Mouse (Mus musculus) cerebellum, postnatal 4 days (tissue): ENCODE data around the gene Bcl11a.

Source experiments
- DNase-seq, 2 experiments: peaks; one replicate each; pipeline ENCODE4 v3.0.0; 2022; ENCODE audit warnings: low spot score in 2 of 2, mixed read lengths in 1 of 2

The Bcl11a gene

DNA sequence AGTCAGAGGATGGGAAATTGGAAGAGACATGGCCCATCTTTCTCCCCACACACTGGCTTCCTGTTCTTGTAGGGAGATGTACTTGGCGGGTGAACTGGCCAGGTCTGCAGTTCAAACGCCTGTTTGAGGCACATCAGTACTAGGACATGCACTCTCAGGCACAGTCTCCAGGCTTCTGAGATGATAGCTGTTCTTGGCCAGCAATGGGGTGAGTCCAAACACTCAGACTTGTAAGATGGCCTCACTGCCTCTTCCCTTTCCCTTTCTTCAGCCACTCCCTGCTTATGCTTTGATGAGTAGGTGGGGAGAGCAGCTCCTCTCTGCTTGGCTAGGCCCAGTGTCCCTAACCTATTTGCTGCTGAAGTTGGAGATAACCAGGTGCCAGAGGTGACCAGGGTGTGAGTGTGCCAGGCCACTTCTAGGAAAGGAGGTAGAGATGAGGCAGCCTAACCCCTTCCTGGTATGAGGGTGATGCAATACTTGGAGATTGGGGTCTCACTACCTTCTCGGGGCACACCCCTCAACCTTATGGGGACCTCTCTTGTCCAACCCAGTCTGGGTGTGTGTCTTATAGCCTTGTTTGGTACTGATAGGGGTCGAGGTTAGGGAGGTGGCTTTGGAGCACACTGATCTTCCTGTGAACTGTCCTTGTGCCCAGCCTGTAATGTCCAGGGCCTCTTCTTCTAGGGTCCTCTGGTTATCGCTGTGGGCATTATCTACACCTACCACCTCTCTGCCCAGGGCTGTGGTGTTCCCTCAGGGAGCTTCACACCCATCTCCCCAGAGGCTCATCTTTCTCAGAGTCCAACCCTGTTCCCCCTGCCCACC, 51.7 kb downstream of the Bcl11a start:
- no peak for DNase-seq

DNA sequence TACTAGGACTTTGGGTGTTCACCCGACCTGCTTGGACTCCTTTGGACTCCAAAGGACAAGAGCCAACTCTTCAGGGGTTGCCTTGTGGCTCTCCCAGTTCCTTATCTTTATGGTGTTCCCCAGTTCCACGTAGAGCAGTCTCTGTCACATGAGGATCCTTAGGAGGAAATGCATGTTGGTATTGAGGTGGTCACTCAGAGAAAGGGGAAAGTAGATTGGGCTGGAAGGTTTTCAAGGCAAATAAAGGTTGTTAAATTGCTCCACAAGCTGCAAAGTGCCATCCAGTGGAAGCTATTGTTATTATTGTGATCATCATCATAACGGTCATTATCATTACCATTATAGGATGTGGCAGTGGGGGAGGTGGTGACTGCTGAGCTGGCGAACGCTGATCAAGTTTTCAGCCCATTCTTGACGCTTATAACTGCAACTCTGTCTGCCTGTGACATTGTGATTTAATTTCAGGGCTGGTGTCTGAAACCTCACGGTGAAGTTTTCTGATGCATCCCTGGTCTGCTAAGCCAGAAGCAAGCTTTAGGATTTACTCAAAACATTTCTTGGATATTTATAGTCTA, 52.4 kb downstream of the Bcl11a start:
- DNase-seq = no peak

DNA sequence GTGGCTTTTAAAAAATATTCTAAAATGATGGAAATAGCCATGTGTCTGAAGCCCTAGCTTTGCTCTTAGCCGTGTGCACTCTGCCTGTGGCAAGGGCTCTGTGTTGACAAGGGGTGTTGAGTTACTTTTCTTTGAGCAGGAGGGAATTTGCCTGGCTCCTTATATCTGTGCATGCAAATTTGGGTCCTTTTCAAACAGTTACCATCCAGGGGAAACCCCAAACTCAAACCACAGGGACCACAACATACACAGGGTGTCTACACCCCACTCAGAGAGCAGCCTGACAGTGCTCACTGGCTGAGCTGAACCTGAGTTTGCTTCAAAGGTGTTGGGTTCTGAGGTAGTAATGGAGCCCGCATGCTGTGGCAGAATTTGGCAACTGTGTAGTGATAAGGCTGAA, 54.0 kb downstream of the Bcl11a start:
- no peak for DNase-seq

DNA sequence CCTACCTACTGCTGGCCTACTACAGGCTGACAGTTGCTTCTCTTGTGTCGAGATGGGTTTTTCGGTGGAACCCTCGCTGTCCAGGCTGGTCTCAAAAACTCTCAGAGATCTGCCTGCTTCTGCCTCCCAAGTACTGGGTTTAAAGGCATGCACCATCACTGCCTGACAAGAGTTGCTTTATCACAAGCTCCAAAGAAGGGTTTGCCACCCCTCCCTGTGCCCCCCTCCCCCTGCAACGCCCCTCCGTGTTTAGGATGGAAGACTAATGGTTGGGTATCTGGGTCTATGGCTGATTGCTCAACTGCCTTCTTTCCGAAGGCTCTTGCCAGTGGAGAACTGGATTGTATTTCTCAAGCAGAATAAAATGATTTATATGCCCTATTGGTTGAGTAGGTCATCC, 54.5 kb downstream of the Bcl11a start:
- no peak for DNase-seq

DNA sequence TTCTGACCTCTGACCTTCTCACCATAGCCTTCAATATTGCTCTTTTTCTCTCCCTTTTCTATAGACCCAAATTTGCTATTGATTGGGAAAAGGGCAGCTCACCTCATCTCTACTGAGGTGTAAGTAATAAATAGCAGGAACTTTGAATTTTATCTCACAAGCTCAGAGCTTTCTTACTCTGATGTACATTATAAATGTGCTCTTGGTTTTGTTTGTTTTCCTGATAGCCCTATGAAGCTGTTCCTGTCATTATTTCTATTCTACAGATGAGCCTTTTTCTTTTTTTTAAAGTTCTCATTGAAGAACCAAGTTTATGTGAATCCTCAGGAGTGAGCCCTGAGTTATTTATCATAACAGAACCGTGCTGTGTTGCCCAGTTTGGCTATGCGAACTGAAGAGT, 55.0 kb downstream of the Bcl11a start:
- DNase-seq = no peak

DNA sequence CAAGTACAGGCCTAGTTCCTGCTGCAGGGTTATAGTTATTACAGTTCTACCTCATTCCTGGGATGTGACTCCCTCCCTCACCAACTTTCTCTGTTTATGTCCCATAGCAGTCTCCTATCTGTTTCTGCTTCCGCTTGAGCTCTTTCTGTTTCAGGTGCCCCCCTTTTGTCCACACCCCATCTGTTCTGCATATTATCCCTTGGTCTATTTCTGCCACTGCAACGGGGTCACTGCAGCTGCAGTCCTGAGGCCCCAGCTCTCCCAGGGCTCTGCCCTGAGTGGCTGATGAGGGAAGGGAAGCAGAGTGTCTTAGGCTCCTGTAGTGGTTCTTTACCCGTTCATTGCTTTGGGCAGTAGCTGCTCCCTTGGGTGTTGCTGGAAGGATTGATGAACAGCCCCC, 55.6 kb downstream of the Bcl11a start:
- no peak for DNase-seq

DNA sequence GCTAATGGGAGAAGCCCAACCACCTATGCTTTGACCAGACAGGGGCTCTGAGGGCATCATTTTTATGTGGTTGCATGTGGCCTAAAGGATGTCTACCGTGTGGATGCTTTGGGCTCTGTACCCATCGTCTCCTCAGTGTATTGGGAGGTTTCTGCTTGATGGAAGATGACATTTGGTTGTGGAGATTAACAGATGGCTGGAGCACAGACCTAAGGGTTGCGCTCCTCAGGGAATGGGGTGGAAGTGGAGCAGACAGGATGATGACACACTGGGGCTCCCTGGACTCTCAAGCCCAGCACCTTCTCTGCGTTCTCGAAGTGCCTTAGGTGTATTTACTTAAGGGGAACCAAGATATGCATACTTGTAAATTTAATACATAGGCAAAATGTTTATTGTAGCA, 56.1 kb downstream of the Bcl11a start:
- no peak for DNase-seq

DNA sequence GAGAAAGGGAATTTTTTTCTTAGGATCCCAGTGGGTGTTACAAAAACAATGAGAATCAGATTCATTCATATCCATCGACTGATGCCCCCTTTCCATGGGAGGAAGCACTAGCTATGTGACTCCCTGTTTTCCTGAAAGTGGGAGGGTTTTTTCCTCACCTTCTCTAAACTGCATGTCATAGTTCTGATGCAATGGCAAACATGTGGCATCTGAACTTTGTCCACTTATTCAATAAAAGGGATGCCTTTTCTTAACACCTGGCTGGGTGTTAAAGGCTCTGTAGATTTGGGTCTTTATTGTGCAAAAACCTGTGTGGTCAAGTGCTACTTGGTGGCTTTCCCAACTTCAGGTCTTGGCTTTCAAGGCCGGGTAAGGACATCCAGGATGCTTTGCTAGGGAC, 57.4 kb downstream of the Bcl11a start:
- DNase-seq = no peak

DNA sequence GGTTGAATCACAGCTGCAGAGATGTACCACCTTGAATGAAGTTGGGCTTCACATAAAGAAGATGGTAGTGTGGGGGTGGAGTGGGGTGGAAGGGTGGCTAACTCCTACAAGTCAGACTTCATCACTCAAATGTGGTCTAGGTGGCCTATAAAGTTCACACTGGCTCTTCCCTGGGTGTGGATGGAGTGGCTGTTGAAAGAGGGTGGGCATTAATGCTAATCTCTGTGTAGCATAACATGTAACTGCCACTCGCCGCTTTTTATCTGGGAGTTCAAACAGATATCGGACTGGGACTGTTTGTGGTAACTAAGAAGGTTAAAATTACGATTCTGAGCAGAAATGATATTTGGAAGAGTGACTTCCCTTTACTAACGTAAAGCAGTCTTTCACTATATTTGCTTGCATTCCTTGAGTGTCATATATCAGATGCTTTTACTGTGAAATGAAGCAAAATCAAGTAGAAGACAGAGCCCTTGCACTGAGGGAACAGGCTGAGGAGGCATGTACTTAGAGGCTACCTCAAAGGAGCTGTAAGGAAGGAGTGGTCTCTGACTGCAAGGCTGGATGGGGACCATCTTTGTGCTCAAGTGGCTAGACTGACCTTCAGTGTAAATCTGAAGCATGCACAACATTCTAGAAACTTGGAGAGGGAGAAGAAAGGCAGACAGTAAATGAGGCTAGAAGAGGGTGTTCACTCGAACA, 58.4 kb downstream of the Bcl11a start:
- DNase-seq = no peak

DNA sequence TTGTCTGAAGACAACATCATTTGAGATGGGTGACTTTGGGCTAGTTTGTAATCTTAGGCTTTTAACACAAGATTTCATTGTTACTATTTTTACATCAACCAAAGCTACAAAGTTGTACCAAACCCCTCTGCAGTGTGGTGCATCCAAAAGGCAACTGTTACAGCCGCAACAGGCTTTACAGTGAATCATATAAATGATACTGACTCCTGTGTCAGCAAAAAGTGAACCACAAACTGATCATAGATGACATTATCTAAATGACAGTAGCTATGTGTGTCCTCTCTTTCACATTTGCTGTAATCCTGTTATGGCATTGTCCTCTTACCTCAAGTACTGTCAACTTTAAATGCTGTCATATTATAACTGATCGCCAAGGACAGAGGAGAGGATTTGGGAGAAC, 60.0 kb downstream of the Bcl11a start:
- DNase-seq = no peak

DNA sequence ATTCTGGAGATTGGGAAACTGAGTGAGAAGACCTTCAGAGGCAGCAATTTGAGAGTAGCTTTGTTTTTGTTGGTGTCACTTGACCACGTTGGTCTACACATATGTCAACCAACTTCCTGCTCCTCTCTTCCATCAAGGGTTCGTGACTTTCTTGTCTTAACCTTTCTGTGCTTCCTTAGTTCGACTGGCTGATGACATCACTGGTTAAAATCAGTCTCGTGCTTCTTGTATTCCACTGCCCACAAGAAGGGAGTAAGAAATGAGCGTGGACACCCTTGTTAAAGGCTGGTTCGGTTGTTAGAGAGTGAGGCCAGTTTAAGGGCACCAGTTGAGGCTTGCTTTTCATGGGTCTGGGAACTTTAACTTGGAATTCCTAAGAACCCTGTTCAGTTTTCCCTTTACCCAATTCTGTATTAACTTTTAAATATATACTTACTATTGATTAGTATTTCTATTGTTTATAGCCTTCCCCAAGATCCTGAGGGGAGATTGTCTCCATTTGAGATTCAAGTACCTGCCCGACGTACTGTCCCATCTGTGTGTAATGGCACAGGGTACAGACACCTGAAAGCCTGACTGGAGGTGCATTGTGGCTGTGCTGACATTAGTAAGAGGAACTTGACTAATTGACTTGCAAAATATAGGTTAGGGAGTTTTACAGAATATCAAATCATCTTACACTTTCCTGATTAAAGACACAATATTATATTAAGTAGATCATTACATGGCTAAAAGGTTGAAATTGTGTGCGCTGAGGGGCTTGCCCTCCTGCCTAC, 60.9 kb downstream of the Bcl11a start:
- DNase-seq = no peak

DNA sequence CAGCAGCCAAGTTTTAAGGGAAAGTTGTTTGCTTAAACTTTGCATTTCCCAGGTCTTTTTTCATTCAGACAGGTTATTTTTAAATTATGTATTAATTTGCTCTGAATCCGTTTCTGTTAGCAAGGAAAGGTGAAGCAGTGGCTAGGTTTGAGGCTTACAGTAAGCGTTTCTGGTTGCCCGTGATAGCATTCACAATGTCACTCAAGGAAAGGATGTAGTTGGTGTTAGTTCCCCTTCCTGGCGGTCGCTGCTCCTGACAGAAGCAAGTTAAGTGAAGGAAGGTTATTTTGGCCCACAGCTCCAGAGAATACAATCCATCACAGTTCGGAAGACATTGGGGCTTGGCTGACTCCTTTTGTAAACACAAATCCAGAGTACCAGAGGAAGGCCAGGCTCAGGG, 61.6 kb downstream of the Bcl11a start:
- DNase-seq = no peak

DNA sequence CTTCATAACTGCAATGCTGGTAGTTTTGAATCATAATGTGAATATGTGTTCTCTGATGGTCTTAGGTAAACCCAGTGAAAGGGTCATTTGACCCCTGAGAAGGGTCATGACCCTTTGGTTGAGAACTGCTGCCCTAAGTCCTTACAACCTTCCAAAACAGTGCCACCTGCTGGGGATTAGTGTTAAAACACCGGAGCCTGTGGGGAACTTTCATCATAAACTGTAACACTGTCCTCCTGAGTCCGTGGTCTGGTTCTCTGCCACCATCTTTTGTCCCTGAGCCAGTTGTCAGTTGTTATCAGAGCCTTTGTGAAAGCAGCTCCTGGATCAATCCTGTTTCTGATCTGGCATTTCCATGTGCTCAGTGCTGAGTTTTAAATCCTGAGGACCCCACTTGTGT, 62.1 kb downstream of the Bcl11a start:
- no peak for DNase-seq

DNA sequence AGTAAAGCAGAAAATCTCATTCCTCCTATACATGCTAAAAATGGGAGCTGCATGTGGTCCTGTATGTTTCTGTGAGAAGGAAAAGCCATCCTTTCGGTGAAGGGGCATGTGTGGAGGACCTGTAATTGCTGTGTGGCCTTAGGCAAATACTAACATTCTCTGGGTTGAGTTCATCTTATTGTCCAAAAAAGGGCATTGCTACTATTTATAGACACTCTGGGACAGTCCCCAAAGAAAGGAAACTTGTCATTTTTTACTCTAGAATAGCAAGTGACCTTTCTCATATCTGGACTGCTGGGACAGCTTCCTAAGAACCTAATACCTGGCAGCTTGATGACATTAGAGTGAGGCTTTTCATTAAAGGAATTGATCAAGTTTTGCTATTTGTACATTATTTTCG, 63.1 kb downstream of the Bcl11a start:
- no peak for DNase-seq

DNA sequence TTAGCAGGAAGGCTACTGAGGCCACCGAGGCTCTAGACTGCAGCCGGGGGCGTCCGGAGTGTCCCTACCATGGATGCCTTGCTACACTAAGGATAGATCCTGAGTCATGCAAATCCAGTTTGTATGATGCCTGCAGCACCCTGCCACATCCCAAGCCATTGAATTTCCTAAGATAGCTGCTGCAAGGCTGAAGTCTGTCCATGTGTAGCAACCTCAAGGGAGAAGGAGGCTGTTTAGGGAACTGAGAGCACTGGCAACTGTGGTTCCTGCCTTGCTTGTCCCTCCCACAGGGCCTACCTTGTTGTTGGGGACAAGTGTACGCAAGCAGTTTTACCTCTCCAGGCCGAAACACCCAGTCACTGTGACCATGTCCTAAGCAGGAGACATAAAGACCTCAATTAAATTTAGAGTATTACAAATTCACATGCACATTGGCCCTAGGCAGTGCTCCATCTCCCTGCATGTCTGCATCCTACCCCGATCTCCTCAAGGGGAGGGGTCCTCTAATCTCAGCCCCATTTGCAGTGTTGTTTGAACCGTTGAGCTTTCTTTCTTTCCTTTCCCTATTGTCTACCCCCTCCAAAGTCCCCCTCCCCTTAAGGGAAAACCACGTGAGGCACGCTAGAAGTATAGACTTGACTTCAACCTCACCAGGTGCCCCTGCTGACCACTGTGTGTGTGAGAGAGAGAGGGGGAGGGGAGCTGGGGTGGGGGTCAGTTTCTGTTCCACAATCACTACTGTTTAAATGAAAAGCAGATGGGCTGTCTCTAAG, 63.8 kb downstream of the Bcl11a start:
- no peak for DNase-seq

DNA sequence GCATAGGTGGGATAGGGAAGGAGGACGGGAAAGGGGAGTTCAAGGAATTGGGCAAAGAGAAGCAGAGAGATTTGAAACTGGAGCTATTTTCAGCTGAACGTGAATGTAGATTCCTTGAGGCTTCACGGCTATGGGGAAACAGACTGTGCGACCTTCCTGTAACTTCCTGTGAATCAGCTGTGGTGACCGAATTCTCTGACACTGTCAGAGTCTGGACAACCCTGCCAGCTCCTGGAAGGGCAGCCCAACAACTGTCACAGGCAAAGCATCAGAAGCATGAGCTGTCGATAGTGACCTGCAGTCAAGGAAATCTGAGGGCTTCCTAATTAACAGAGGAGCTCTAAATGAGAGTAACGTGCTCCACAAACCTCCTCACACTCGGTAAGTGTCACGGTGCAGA, 64.5 kb downstream of the Bcl11a start:
- no peak for DNase-seq

DNA sequence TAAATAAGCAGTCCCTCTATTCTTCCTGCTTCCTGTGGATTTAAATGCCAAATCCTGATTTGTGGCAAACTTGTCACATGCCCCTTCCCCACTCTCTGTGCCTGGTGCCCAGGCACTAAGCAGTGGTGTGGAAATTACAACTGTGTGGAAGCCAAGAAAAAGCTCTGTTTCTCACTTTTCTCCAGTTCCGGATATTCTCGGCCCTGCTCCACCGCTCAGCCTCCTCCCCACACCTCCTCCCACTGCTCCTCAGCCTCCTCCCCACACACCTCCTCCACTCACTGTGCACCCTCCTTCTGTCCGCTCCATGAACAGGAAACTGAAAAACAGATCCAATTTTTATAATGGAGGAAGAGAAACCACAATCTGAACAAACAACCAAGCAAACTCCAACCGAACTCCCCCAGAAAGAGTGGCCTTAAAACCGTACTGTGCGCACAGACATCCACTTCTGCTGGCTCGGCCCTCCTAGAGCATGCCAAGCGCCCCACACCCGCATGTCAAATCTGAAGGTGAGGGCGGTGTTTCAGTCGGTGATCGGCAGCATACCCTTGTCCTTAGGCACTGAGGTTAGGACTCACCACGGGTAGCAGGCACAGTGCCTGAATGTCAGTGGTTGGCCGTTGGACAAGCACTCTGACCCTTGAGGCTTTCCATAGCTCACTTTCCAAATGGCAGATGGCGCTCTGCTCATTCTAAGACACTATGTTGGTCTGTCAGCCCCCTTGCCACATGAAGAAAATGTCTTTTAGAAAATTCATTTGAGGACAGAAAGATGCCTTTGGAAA, 66.5 kb downstream of the Bcl11a start:
- peak in 1 of 2 experiments; percentile 52 for DNase-seq

DNA sequence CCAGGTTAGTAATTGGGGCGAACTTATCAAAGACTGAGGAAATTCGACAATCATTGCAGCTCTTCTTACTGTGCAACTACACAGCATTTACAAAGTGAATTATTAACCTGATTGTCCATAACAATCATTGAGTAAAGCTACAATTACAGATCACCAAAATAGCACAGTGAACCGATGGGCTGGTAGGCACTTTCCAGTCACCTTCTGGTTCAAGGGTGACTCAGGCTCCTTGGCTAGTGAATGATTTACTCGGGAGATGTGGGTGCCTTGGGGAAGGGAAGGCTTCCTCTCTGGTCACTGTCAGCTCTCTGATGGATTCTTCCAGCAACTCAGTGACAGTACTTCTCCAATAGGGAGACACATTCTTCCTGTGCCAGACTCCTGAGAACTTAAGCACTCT, 68.2 kb downstream of the Bcl11a start:
- DNase-seq = no peak

DNA sequence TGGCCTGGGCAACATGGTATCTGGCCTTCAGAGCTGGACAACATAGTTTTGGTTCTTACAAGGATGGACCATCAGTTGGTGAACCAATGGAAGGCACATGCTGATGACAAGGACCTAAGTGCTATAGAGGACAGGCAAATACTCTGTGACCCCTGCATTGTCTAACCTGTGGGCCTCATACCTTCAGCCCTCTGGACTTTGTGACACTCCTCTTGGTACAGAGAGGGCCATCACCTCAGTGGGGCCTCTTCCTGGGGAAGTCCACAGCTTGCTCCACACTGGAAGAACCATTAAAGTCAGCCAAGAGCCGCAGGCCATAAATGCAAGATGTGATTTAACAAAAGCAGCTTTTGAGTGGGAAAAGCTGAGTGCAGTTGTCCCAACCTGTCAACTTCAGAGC, 68.6 kb downstream of the Bcl11a start:
- no peak for DNase-seq

DNA sequence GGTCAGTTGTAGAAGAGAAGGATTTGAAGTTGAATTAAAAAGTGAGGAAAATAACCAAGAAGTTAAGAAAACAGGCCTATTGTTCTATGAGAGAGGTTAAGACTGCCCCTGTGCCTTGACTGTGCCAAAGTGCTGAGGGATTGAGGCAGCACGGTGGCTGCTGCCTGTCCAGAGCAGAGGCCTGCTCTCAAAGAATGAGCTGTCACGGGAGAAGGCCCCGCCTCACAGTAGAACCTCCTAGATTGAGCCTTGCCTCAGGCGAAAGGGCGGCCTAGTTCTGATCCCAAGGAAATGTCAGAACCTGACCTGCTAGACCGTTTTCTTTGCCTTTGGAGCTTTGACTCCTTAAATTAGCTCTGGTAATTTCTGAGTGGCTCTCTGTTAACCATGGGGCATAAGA, 69.8 kb downstream of the Bcl11a start:
- DNase-seq = no peak

DNA sequence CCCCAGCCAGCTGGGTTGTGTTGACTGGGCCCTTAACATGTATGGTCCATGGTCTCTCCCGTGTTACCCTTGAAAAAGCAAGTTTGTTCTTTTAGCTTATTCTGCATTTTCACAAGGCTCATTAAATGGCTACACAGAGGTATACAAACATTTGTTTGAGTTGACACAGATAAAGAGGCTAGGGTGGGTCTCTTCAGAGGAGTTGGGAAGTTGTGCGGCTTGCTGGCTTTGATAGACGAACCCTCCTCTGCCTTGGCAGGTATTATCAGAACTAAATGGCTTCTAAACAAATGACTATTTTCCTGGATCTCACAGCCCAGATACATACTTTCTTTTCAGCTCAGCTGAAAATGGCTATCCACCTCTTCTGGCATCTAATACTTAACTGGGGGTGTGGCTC, 70.7 kb downstream of the Bcl11a start:
- no peak for DNase-seq
